Mouse (Mus musculus) lung, postnatal 36 days (tissue): ENCODE measurements at regions not wholly inside any gene's neighbourhood (a gene's known extent, or its start where the extent isn't known, plus 50 kb on each side); places are given as distances from the start of the nearest gene placed in this dataset.

Experiments
- DNase-seq: peaks from one replicate; pipeline ENCODE4 v3.0.0; 2022; ENCODE audit warnings: mixed read lengths

GRCm38 (mm10) chr9:113057415-113057814 lies 650.6 kb downstream of the Pdcd6ip start:
- DNase-seq = no peak

DNA sequence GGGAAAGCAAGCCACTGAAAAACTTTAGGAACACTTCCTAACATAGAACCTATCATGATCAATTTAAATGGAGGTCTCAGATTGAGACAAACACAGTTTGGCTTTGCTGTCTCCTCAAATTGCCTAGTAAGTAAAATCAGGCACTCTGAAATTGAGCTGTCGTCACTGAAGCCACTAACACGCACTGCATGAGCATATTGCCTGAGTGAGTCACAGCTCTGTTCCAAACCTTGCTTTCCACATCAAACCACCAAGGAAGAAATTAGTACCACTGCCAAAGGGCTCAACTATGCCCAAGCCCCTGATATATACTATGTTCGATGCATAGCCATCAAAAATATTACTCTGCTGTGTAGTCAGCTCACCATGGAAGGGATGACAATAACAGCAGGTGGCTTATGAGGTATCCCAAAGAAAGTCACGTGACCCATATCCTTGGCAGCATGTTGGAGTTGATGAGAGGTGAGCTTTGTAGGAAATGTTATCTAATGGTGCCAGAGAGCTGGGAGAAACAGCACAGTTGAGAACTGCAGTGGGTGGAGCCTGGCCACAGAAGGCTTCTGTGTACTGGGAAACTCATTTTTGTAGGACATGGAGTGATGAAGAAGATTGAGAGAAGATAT lies 663.4 kb downstream of the Pdcd6ip start:
- no peak for DNase-seq

GRCm38 (mm10) chr9:113040885-113041284 lies 667.2 kb downstream of the Pdcd6ip start:
- DNase-seq = no peak

- no peak for DNase-seq
Observed at GRCm38 (mm10) chr9:113033996-113034395, 674.1 kb downstream of the Pdcd6ip start.

DNA sequence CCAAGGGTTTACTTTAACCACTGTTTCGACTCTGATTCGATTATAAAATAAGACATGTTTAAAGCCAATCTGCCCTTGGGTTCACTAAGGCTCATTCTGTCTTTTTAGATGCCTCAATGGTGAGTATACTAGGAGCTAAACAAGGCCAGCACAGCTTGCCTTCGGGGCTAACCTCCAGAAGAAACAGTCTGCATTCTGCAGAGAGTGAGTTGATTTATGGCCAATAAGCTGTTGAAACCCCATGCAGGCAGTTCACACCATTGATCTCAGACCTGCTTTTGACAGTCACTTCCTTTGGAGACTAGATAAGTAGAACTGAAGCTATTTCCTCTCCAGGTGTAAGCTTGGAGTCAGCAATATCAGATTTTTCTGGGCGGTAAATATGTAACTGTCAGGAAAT lies 679.0 kb downstream of the Pdcd6ip start:
- DNase-seq = no peak

DNA sequence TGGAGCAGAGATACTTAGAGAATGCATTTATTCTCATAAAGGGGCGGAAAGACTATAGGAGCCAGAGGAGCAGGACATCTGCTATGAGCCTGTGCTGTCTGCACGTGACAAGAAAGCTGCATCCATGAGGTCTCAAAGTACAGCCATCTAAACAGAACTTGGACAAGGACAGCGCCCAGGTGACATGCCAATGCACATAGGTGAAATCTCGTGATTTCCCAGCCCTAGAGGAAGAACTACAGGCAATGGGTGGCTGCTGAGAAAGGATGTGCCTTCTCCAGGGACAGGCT lies 681.2 kb downstream of the Pdcd6ip start:
- no peak for DNase-seq

DNA sequence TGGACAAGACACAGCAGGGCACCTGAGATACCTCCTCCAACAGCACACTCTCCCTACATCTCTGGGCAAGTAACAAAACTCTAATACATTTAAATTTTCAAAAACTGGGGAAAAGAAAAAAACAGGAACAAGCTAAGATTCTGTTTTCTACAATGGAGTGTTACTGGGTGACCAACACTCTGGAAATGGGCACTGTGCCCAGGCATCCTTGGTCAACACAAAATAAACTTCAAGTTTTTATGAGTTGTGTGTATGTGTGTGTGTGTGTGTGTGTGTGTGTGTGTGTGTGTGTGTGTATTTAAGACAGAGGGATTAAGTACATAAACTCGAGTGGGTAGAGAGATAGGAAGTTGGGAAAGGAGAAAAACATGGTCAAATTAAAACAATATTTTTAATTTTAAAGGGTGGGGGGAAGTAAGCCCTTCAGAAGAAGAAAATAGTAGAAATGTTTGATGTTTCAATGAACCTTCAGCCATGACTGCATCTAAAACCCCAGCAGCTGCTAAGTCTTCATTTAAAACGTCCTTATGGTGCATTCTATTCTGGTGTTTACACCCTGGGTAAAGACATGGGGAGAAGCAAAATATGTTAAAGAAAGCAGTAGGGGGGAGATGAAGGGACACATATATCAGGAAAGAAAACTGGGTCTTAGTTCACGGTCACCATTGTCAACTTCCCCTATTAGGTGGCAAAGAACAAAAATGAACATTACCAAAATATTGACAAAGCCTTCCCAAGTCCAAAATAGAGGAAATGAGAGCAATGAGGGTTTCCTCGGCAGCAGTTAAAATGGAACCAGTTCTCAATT lies 681.8 kb downstream of the Pdcd6ip start:
- DNase-seq = no peak

DNA sequence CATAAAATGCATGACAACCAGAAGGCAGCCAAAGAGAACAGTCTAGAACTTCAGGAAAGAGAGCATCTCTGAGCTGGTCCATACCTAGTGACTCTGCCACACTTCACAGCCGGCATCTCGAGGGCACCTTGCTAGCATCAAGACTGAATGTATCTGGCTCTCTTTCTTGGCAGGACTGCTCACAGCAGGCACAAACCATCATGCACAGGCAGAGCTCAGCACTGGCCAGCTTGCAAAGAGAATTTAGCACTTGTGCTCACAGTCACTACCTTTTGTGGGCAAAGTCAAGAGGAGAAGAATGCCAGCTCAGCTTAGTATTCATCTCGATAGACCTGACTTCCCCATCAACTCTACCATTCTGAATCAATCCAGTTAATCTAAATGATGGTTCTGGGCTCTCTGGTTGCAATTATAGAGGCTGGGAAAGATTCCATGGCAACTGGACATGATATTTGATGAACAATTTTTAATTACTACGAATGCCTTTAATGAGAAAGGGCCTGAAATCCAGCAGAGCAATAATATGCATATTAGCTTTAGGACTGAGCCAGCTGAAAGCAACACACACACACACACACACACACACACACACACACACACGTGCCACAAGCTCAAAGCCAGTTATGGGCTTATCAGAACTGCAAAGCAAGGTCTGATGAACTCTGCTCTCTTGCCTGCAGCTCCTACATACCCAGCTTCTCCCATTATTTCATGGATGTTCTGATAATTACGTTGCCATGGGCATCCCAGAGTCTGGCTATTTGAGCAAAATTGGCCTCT lies 686.0 kb downstream of the Pdcd6ip start:
- DNase-seq = no peak

DNA sequence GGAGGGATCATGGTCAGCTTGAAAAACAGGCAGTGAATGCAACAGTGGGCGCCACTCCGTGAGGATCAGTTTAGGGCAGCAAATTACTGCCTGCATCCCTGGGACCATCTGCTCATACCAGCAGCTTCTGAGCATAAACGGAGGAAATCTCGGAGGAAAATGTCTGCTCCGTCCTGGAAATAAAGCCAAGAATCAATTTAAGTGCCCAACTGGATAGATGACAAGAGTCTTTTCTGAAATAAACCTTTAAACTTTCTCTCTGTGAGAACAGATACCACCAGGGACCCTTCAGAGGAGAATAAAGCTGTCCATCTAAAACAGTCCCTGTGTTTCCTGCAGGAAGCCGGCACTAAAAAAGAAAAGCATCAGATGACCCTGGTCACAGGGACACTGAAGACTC lies 688.5 kb downstream of the Pdcd6ip start:
- DNase-seq = no peak

GRCm38 (mm10) chr9:113008106-113008505 lies 700.0 kb downstream of the Pdcd6ip start:
- DNase-seq = no peak

- DNase-seq = no peak
Observed at GRCm38 (mm10) chr9:112996204-112996603, 711.9 kb downstream of the Pdcd6ip start.

- DNase-seq = no peak
Observed at GRCm38 (mm10) chr9:112994774-112995173, 713.3 kb downstream of the Pdcd6ip start.

GRCm38 (mm10) chr9:112993627-112994026 lies 714.4 kb downstream of the Pdcd6ip start:
- no peak for DNase-seq

- DNase-seq = no peak
Observed at GRCm38 (mm10) chr9:112992937-112993336, 715.1 kb downstream of the Pdcd6ip start.

DNA sequence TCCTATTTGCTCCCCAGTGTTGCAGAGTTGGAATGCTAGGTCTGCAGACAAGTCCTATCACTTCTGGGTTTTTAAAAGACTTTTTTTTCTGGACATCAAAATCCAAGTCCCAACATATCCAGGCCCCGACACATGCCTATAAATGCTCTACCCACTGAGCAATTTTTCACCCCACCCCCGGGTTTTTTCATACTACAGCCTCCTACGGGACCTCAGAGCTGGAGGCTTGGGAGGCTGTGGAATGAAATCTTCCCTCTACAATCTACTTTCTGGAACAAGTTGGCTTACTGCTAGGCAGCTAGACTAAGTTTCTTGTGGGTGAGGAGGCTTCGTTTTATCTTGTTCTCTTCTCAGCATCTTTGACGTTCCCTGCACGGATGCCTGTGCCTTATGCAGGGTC lies 724.7 kb downstream of the Pdcd6ip start:
- DNase-seq = no peak

DNA sequence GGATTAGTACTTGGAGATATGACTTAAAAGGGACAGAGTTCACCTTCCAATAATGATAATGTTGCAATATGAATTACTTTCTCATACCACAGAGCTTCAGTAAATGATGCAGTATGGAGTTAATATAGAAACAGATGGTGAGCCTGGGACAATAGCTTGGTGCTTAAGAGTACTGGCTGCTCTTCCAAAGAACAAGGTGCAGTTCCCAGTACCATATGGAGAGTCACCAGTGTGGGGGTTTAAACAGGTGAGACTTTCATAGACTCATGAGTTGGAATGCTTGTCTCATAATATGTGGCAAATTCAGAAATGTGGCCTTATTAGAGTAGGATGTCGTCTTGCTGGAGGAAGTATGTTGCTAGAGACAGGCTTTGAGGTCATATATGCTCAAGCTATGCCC lies 715.8 kb upstream of the Arpp21 start:
- DNase-seq = no peak

- no peak for DNase-seq
Observed at GRCm38 (mm10) chr9:112950056-112950455, 714.3 kb upstream of the Arpp21 start.

DNA sequence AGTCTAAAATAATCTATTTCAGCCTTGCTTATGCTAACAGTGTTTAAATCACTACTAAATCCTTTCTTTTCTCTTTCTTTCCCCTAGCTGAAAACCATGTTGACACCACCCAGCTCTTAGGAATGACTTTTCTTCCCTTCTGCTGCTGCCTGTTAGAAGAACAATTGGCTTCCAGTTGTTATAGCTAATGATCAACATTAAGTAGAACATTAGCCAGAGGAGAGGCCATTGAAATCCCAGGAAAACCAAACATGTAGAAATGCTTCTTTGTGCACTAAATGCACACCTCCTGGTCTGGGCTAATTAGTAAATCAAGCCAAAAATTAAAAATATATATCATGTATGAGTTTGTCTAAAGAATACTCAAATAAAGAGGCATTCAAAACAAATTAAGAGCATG lies 703.0 kb upstream of the Arpp21 start:
- no peak for DNase-seq

- no peak for DNase-seq
Observed at GRCm38 (mm10) chr9:112909311-112910101, 673.8 kb upstream of the Arpp21 start.

DNA sequence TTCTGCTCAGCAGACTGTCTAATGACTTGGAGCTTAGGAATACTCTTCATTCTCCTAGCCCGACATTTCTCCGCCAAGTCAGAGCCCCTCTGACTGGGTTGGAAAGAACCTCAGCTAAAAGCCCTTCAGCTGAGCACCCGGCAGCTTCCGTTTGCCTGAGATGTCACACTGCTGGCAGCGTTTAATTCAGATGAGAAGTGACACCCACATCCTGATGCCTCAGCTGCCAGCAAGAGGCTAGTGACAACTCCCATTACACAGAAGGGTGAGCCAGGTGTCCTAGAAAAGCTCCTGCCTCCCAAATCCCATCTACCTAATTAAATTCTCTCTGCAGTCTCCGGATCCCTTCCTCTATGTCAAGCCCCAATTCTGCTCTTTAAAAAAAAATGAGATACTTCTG lies 670.2 kb upstream of the Arpp21 start:
- DNase-seq = no peak

- no peak for DNase-seq
Observed at GRCm38 (mm10) chr9:112864921-112865320, 629.2 kb upstream of the Arpp21 start.

DNA sequence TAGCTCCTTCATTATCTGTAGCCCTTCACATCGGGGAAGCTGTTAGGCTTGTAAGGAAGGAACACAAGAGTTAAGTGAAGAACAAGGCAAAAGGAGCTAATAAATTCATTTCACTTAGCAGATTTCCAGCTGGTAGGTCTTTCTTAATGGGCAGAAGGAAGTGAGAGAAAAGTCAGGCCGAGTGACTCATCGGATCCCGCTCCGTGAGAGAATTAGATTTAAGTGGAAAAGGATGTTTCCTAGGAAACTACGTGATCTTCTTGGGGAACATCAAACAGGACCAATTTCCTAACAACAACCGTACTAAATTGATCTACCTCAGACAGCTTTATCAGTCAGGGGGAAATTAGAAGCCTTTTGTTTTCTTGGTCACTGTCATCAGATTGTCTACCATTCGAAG lies 625.4 kb upstream of the Arpp21 start:
- no peak for DNase-seq

DNA sequence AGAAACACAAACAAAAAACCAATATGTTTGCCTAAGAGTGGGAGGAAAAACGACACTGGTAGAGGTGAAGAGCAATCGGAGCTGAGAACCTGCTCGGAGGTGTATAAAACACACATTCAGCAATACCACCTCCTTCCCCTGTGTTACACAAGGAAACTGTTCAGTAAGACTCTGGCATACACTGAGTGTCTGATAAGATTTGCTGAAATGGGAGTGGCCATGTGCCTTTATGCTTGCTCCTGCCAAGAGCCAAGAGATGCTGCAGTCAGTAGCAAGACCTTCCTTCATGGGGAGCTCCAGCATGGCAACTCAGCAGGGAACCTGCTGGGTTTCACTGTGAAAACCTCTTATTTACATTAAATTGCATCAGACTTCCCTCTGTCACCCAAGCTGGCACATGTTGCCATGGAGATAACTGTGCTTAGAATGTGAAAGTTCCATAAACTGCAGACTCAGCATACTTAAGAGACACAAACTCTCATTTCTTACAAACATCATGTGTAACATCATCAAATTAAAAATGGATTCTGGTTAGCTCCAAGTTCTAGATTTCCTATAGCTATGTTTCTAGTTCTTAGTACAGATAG lies 624.7 kb upstream of the Arpp21 start:
- no peak for DNase-seq
